Mouse (Mus musculus) lung, adult 2 months (tissue): ENCODE measurements around the gene Nans.

ENCODE experiments used
- CTCF ChIP-seq: fragments of 200-500 bp; IDR thresholded peaks from 2 replicates; pipeline ENCODE4 v1.5.1; 2011; ENCODE audit warnings: mild to moderate bottlenecking, low read length, control low read depth; ENCODE audit not compliant: insufficient read depth
- POLR2A ChIP-seq: fragments of 200-500 bp; IDR thresholded peaks from 2 replicates; pipeline ENCODE4 v1.6.1; 2011; ENCODE audit warnings: low read depth, mild to moderate bottlenecking, control low read depth, low read length, borderline replicate concordance; ENCODE audit errors: extremely low read depth

DNA sequence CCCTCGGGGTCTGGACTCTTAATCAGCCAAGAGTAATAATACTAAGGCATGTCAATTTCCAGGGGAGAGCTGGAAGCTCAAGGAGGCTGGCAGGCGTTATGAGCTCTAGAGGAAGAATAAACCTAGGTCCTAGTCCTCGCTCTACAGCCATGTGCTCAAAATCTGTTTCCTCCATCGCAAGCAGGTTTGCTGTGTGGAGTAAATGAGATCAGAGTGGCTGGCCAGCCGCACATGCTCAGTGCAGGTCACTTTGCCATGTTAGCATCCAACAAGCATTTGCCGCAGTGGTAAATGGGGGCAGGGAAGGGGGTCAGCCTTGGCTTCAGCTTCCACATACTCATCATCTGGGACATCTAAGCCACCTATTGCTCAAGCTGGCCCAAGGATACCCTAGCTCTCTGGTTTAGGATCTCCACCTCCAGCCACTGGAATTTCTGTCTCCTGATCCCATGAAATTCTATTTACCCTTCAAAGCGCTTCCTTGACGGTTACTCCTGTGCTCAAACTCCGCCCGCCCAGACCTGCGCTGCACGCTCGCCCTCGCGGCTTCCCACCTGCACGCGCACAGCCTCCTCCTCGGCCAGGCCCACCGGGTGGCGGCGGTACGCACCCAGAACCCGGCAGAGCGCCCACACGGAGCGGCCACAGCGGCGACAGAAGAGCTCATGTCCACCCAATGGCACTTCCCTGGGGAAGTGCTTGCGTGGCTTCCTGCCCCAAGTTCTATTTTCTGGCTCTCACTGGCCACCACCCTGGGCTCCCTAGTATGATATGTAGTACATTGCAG, 45.1 kb downstream of the Nans start:
- TF ChIP-seq POLR2A (peak; percentile 22; the same call in 1 of the 2 replicates), CTCF (no peak)
